Mouse (Mus musculus): ENCODE data around the gene Msh5. TPM values are rescaled to one million over a fixed set of nuclear protein-coding genes. Genes with fewer than 3 reads are reported as not detected.
A peak's percentile ranks its signal among the peaks of the same experiment; 100 is the strongest.
"Not testable (repeated sequence)": the region's sequence is repeated elsewhere in the genome, so short reads cannot be mapped to it uniquely, and the experiment has no call there.

The Msh5 gene
- polyA plus RNA-seq, 1 experiment, result 15.5 TPM

- Histone ChIP-seq H3K4me3 (ENCODE audit: control insufficient read depth, insufficient read depth, low read length) (peak overlapping the region; percentile 17; the same call in 1 of the 2 replicates), H3K36me3 (ENCODE audit: control insufficient read depth, insufficient read depth, low read length) (peaks cover 7% of the 10 kb centered on the region; the same call in 1 of the 2 replicates), H3K4me1 (replicated peaks; ENCODE audit: control insufficient read depth, insufficient read depth, low read length) (peaks cover 25% of the 10 kb centered on the region), H3K27ac (ENCODE audit: control insufficient read depth, insufficient read depth, low read length) (no peak overlapping the region), H3K27me3 (ENCODE audit: control insufficient read depth, insufficient read depth, low read length) (no peaks in the 10 kb centered on the region)
- no peak for TF ChIP-seq CTCF (IDR thresholded peaks at IDR 0.05; ENCODE audit: borderline replicate concordance, control insufficient read depth, extremely low read depth, insufficient read depth, low read length, poor library complexity)
- no peak for TF ChIP-seq POLR2A (IDR thresholded peaks at IDR 0.05; ENCODE audit: control insufficient read depth, extremely low read depth, insufficient read depth, low read length, poor library complexity)
- 90% methylated on average over 14 of the region's 14 CpGs for WGBS
- DNase-seq, result no peak
Observed at GRCm38 (mm10) chr17:34996411-34997141, 50.0 kb downstream of the Msh5 start.

- Histone ChIP-seq H3K4me1 (replicated peaks; ENCODE audit: control insufficient read depth, insufficient read depth, low read length) (peaks cover 24% of the 10 kb centered on the region), H3K36me3 (ENCODE audit: control insufficient read depth, insufficient read depth, low read length) (peaks cover 12% of the 10 kb centered on the region; the same call in 1 of the 2 replicates)
- DNase-seq; H3K27me3 ChIP-seq (ENCODE audit: control insufficient read depth, insufficient read depth, low read length); H3K27ac ChIP-seq (ENCODE audit: control insufficient read depth, insufficient read depth, low read length); H3K4me3 ChIP-seq (ENCODE audit: control insufficient read depth, insufficient read depth, low read length): not testable (repeated sequence)
- WGBS, result 86% methylated on average over 4 of the region's 4 CpGs
Observed at GRCm38 (mm10) chr17:34995927-34996326, 50.6 kb downstream of the Msh5 start.

GRCm38 (mm10) chr17:34995192-34995591 is 51.4 kb downstream of the Msh5 start:
- H3K27me3 ChIP-seq (ENCODE audit: control insufficient read depth, insufficient read depth, low read length); H3K4me3 ChIP-seq (ENCODE audit: control insufficient read depth, insufficient read depth, low read length); H3K27ac ChIP-seq (ENCODE audit: control insufficient read depth, insufficient read depth, low read length); DNase-seq: not testable (repeated sequence)
- Histone ChIP-seq H3K36me3 (ENCODE audit: control insufficient read depth, insufficient read depth, low read length) (peaks cover 15% of the 10 kb centered on the region; the same call in 1 of the 2 replicates), H3K4me1 (replicated peaks; ENCODE audit: control insufficient read depth, insufficient read depth, low read length) (peaks cover 24% of the 10 kb centered on the region)
- WGBS, result 88% methylated on average over 4 of the region's 4 CpGs

- TF ChIP-seq POLR2A (IDR thresholded peaks at IDR 0.05; ENCODE audit: control insufficient read depth, extremely low read depth, insufficient read depth, low read length, poor library complexity) (no peak), CTCF (IDR thresholded peaks at IDR 0.05; ENCODE audit: borderline replicate concordance, control insufficient read depth, extremely low read depth, insufficient read depth, low read length, poor library complexity) (no peak)
- Histone ChIP-seq H3K27me3 (ENCODE audit: control insufficient read depth, insufficient read depth, low read length) (no peaks in the 10 kb centered on the region), H3K36me3 (ENCODE audit: control insufficient read depth, insufficient read depth, low read length) (peaks cover 15% of the 10 kb centered on the region; the same call in 1 of the 2 replicates), H3K4me3 (ENCODE audit: control insufficient read depth, insufficient read depth, low read length) (no peak overlapping the region), H3K27ac (ENCODE audit: control insufficient read depth, insufficient read depth, low read length) (no peak overlapping the region), H3K4me1 (replicated peaks; ENCODE audit: control insufficient read depth, insufficient read depth, low read length) (peaks cover 21% of the 10 kb centered on the region)
- no peak for DNase-seq
Observed at GRCm38 (mm10) chr17:34994751-34995150, 51.8 kb downstream of the Msh5 start.

GRCm38 (mm10) chr17:34984218-34984617 is 62.3 kb downstream of the Msh5 start:
- TF ChIP-seq POLR2A (IDR thresholded peaks at IDR 0.05; ENCODE audit: control insufficient read depth, extremely low read depth, insufficient read depth, low read length, poor library complexity), result no peak
- no peak for TF ChIP-seq CTCF (IDR thresholded peaks at IDR 0.05; ENCODE audit: borderline replicate concordance, control insufficient read depth, extremely low read depth, insufficient read depth, low read length, poor library complexity)
- Histone ChIP-seq H3K27me3 (ENCODE audit: control insufficient read depth, insufficient read depth, low read length) (no peaks in the 10 kb centered on the region), H3K27ac (ENCODE audit: control insufficient read depth, insufficient read depth, low read length) (no peak overlapping the region), H3K36me3 (ENCODE audit: control insufficient read depth, insufficient read depth, low read length) (peaks cover 19% of the 10 kb centered on the region), H3K4me1 (replicated peaks; ENCODE audit: control insufficient read depth, insufficient read depth, low read length) (peaks cover 5% of the 10 kb centered on the region), H3K4me3 (ENCODE audit: control insufficient read depth, insufficient read depth, low read length) (no peak overlapping the region)
- no peak for DNase-seq
- 88% methylated on average over 2 of the region's 2 CpGs for WGBS

- Histone ChIP-seq H3K4me3 (ENCODE audit: control insufficient read depth, insufficient read depth, low read length) (peak overlapping the region; percentile 69), H3K27me3 (ENCODE audit: control insufficient read depth, insufficient read depth, low read length) (no peaks in the 10 kb centered on the region), H3K4me1 (replicated peaks; ENCODE audit: control insufficient read depth, insufficient read depth, low read length) (peaks cover 5% of the 10 kb centered on the region), H3K27ac (ENCODE audit: control insufficient read depth, insufficient read depth, low read length) (no peak overlapping the region), H3K36me3 (ENCODE audit: control insufficient read depth, insufficient read depth, low read length) (peaks cover 13% of the 10 kb centered on the region)
- TF ChIP-seq POLR2A (IDR thresholded peaks at IDR 0.05; ENCODE audit: control insufficient read depth, extremely low read depth, insufficient read depth, low read length, poor library complexity), result no peak
- TF ChIP-seq CTCF (IDR thresholded peaks at IDR 0.05; ENCODE audit: borderline replicate concordance, control insufficient read depth, extremely low read depth, insufficient read depth, low read length, poor library complexity), result no peak
- WGBS, result under 1% methylated on average over 15 of the region's 15 CpGs
- DNase-seq, result no peak
Observed at GRCm38 (mm10) chr17:34982328-34982727, 64.2 kb downstream of the Msh5 start.

- peak within 1 kb of the TSS; percentile 69 for H3K4me3 ChIP-seq (ENCODE audit: control insufficient read depth, insufficient read depth, low read length)
- TF ChIP-seq POLR2A (IDR thresholded peaks at IDR 0.05; ENCODE audit: control insufficient read depth, extremely low read depth, insufficient read depth, low read length, poor library complexity) (peak; percentile 61), CTCF (IDR thresholded peaks at IDR 0.05; ENCODE audit: borderline replicate concordance, control insufficient read depth, extremely low read depth, insufficient read depth, low read length, poor library complexity) (peak; percentile 54; the same call in 1 of the 2 replicates)
- H3K27ac ChIP-seq (ENCODE audit: control insufficient read depth, insufficient read depth, low read length), result peak within 1 kb of the TSS; percentile 62
- peaks cover 5% of the 10 kb centered on the region for H3K4me1 ChIP-seq (replicated peaks; ENCODE audit: control insufficient read depth, insufficient read depth, low read length)
- H3K27me3 ChIP-seq (ENCODE audit: control insufficient read depth, insufficient read depth, low read length), result no peaks in the 10 kb centered on the region
- peaks cover 13% of the 10 kb centered on the region for H3K36me3 ChIP-seq (ENCODE audit: control insufficient read depth, insufficient read depth, low read length)
- WGBS, result 1% methylated on average over 58 of the region's 58 CpGs
- DNase-seq, result peak; percentile 91
Observed at GRCm38 (mm10) chr17:34981690-34982180, 64.8 kb downstream of the Msh5 start, which contains the start of gene Lsm2. Gene Lsm2, plus strand, starts transcription at chr17:34981862.

Data from thymus, adult 2 months (tissue).